Mouse (Mus musculus): Measurements from ENCODE around the gene Klhl22. TPM values are rescaled to one million over a fixed set of nuclear protein-coding genes. Genes with fewer than 3 reads are reported as not detected.
A peak's percentile ranks its signal among the peaks of the same experiment; 100 is the strongest.

The Klhl22 gene
- polyA plus RNA-seq, 2 experiments: 87.2 to 124 TPM

DNA sequence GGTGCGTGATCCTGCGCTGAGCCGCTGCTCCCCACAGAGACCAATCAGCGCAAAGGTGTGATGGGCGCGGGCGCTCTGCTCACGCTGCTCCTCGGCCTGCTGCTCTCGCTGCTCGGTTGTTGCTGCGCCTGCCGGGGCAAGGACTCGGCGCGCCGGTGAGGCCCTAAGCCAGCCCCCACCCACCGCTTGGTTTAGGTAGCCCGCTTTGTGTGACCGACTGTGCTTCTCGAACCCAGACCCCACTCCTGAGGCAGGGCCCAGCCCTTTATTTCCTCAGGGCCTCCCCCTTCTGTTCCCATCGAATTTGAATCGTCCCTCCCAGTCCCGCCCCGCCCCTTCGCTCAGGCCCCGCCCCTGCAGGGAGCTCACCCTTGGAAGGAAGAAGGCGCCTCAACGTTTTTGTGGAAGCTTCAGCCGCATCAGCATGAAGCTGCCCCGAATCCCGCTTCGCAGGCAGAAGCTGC is 45.1 kb downstream of the Klhl22 start:
- H3K27me3 ChIP-seq (ENCODE audit: control insufficient read depth, insufficient read depth, low read length): peaks cover 12% of the 10 kb centered on the region; the same call in 1 of the 2 replicates
- H3K4me2 ChIP-seq (replicated peaks; ENCODE audit: low read depth, low read length, severe bottlenecking): peak overlapping the region; percentile 44
- H3K27ac ChIP-seq (replicated peaks; ENCODE audit: low read depth, low read length): peak overlapping the region; percentile 2; the same call in 1 of the 2 replicates
- H3K36me3 ChIP-seq (ENCODE audit: control insufficient read depth, insufficient read depth, low read length): peaks cover 68% of the 10 kb centered on the region
- no peak for TF ChIP-seq POLR2A (IDR thresholded peaks at IDR 0.05; ENCODE audit: borderline replicate concordance, extremely low read depth, insufficient read depth, insufficient read length)
- peak overlapping the region; percentile 36; the same call in 1 of the 2 replicates for H3K9ac ChIP-seq (ENCODE audit: low read depth, low read length, severe bottlenecking)
- peaks cover 96% of the 10 kb centered on the region for H3K4me1 ChIP-seq (ENCODE audit: control insufficient read depth, insufficient read depth, low read length)
- no peaks in the 10 kb centered on the region for H3K9me3 ChIP-seq (ENCODE audit: control insufficient read depth, low read length)
- ATAC-seq (ENCODE audit: low FRiP score, low read depth): peak; percentile 41; the same call in 1 of the 2 replicates
- WGBS: 5% methylated on average over 33 of the region's 33 CpGs
- DNase-seq (ENCODE audit: low spot score): peak; percentile 58
- peak overlapping the region; percentile 19 for H3K4me3 ChIP-seq (replicated peaks; ENCODE audit: low read length)

DNA sequence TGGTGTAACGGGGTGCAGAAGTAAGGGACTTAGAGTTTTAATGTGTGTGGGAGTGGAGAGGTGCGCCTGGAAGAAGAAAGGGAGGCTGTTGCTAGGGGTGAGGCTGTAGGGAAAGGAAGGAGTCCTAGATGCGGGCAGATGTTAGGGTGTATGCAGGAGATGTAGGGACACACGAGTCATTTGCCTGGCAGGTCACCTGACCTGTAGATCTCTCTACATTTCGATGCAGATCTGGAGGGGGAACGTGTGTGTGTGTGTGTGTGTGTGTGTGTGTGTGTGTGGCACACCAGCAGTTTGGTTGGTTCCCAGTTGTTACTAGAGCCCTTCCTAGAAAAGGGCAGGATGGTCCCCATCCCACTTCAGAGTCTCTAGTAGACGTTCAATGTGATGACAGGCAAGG is 45.6 kb downstream of the Klhl22 start:
- TF ChIP-seq POLR2A (IDR thresholded peaks at IDR 0.05; ENCODE audit: borderline replicate concordance, extremely low read depth, insufficient read depth, insufficient read length): no peak
- Histone ChIP-seq H3K4me2 (replicated peaks; ENCODE audit: low read depth, low read length, severe bottlenecking) (peak overlapping the region; percentile 44), H3K27me3 (ENCODE audit: control insufficient read depth, insufficient read depth, low read length) (peaks cover 12% of the 10 kb centered on the region; the same call in 1 of the 2 replicates), H3K4me1 (ENCODE audit: control insufficient read depth, insufficient read depth, low read length) (peaks cover 95% of the 10 kb centered on the region), H3K4me3 (replicated peaks; ENCODE audit: low read length) (peak overlapping the region; percentile 19), H3K36me3 (ENCODE audit: control insufficient read depth, insufficient read depth, low read length) (peaks cover 64% of the 10 kb centered on the region), H3K9me3 (ENCODE audit: control insufficient read depth, low read length) (no peaks in the 10 kb centered on the region), H3K9ac (ENCODE audit: low read depth, low read length, severe bottlenecking) (no peak overlapping the region), H3K27ac (replicated peaks; ENCODE audit: low read depth, low read length) (no peak overlapping the region)
- no peak for ATAC-seq (ENCODE audit: low FRiP score, low read depth)
- 30% methylated on average over 7 of the region's 7 CpGs for WGBS
- DNase-seq (ENCODE audit: low spot score): no peak

DNA sequence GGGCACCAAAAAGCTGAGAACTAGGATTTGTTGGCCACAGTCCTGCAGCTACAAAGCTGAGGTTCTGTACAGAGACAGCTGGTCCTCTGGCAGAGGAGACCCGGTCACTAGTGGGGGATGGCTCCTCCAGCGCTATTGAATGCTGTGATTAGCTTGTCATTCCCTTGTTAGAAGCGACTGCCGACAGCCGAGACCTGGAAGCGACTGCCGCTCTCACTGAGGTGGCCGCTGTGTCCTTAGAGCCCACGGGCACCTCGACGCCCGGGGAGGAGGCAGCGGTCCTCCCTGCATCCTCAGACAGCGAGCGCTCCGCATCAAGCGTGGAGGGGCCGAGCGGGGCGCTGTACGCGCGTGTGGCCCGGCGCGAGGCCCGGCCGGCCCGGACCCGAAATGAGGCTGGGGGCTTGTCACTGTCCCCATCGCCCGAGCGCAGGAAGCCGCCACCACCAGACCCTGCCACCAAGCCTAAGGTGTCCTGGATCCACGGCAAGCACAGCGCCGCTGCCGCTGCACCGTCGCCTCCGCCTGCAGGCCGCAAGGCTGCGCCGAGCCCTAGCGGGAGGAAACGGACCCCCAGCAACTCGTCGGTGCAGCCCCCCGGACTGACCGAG is 47.3 kb downstream of the Klhl22 start:
- H3K36me3 ChIP-seq (ENCODE audit: control insufficient read depth, insufficient read depth, low read length): peaks cover 64% of the 10 kb centered on the region
- peak overlapping the region; percentile 75 for H3K27ac ChIP-seq (replicated peaks; ENCODE audit: low read depth, low read length)
- peak overlapping the region; percentile 67 for H3K9ac ChIP-seq (ENCODE audit: low read depth, low read length, severe bottlenecking)
- peak overlapping the region; percentile 32 for H3K4me3 ChIP-seq (replicated peaks; ENCODE audit: low read length)
- peaks cover 90% of the 10 kb centered on the region for H3K4me1 ChIP-seq (ENCODE audit: control insufficient read depth, insufficient read depth, low read length)
- 9% methylated on average over 47 of the region's 50 CpGs for WGBS
- no peak for TF ChIP-seq POLR2A (IDR thresholded peaks at IDR 0.05; ENCODE audit: borderline replicate concordance, extremely low read depth, insufficient read depth, insufficient read length)
- DNase-seq (ENCODE audit: low spot score) (no peak), ATAC-seq (ENCODE audit: low FRiP score, low read depth) (no peak)
- H3K27me3 ChIP-seq (ENCODE audit: control insufficient read depth, insufficient read depth, low read length): peaks cover 12% of the 10 kb centered on the region; the same call in 1 of the 2 replicates
- no peaks in the 10 kb centered on the region for H3K9me3 ChIP-seq (ENCODE audit: control insufficient read depth, low read length)
- peak overlapping the region; percentile 65 for H3K4me2 ChIP-seq (replicated peaks; ENCODE audit: low read depth, low read length, severe bottlenecking)

GRCm38 (mm10) chr16:17807192-17808009 is 48.0 kb downstream of the Klhl22 start:
- peaks cover 64% of the 10 kb centered on the region for H3K36me3 ChIP-seq (ENCODE audit: control insufficient read depth, insufficient read depth, low read length)

GRCm38 (mm10) chr16:17809125-17809524 is 49.7 kb downstream of the Klhl22 start:
- no peak for DNase-seq (ENCODE audit: low spot score)
- Histone ChIP-seq H3K4me2 (replicated peaks; ENCODE audit: low read depth, low read length, severe bottlenecking) (peak overlapping the region; percentile 19; the same call in 1 of the 2 replicates), H3K27me3 (ENCODE audit: control insufficient read depth, insufficient read depth, low read length) (no peaks in the 10 kb centered on the region), H3K9me3 (ENCODE audit: control insufficient read depth, low read length) (no peaks in the 10 kb centered on the region), H3K4me1 (ENCODE audit: control insufficient read depth, insufficient read depth, low read length) (peaks cover 68% of the 10 kb centered on the region), H3K4me3 (replicated peaks; ENCODE audit: low read length) (no peak overlapping the region), H3K27ac (replicated peaks; ENCODE audit: low read depth, low read length) (peak overlapping the region; percentile 94), H3K36me3 (ENCODE audit: control insufficient read depth, insufficient read depth, low read length) (peaks cover 48% of the 10 kb centered on the region), H3K9ac (ENCODE audit: low read depth, low read length, severe bottlenecking) (no peak overlapping the region)
- no peak for ATAC-seq (ENCODE audit: low FRiP score, low read depth)
- WGBS: 78% methylated on average over 4 of the region's 4 CpGs
- no peak for TF ChIP-seq POLR2A (IDR thresholded peaks at IDR 0.05; ENCODE audit: borderline replicate concordance, extremely low read depth, insufficient read depth, insufficient read length)

More at GRCm38 (mm10) chr16:17807192-17808009, 48.0 kb downstream of the Klhl22 start:
- WGBS: 4% methylated on average over 70 of the region's 73 CpGs
- TF ChIP-seq POLR2A (IDR thresholded peaks at IDR 0.05; ENCODE audit: borderline replicate concordance, extremely low read depth, insufficient read depth, insufficient read length): no peak
- Histone ChIP-seq H3K9me3 (ENCODE audit: control insufficient read depth, low read length) (no peaks in the 10 kb centered on the region), H3K9ac (ENCODE audit: low read depth, low read length, severe bottlenecking) (peak overlapping the region; percentile 67), H3K27ac (replicated peaks; ENCODE audit: low read depth, low read length) (peak overlapping the region; percentile 75), H3K27me3 (ENCODE audit: control insufficient read depth, insufficient read depth, low read length) (peaks cover 5% of the 10 kb centered on the region; the same call in 1 of the 2 replicates), H3K4me2 (replicated peaks; ENCODE audit: low read depth, low read length, severe bottlenecking) (peak overlapping the region; percentile 65), H3K4me3 (replicated peaks; ENCODE audit: low read length) (peak overlapping the region; percentile 32), H3K4me1 (ENCODE audit: control insufficient read depth, insufficient read depth, low read length) (peaks cover 83% of the 10 kb centered on the region)
- ATAC-seq (ENCODE audit: low FRiP score, low read depth) (peak; percentile 45), DNase-seq (ENCODE audit: low spot score) (peak; percentile 89)
